Mouse (Mus musculus) hindbrain, embryonic 10.5 days (tissue): ENCODE measurements around the gene Urb2. TPM values are rescaled to one million over a fixed set of nuclear protein-coding genes. Genes with fewer than 3 reads are reported as not detected.
A peak's percentile ranks its signal among the peaks of the same experiment; 100 is the strongest.

ENCODE experiments used
- DNase-seq: peaks from one replicate; pipeline ENCODE4 v3.0.0-alpha.2; 2017; ENCODE audit warnings: low spot score
- H3K27ac ChIP-seq: fragments of 300-500 bp; sonication (generic); 2 replicates; pipeline ENCODE4 v1.5.1; 2016; ENCODE audit warnings: mild to moderate bottlenecking, moderate library complexity
- H3K27me3 ChIP-seq: fragments of 300-500 bp; sonication (generic); 2 replicates; pipeline ENCODE4 v1.6.1; 2016; ENCODE audit warnings: mild to moderate bottlenecking; ENCODE audit not compliant: poor library complexity, insufficient read depth, severe bottlenecking
- H3K36me3 ChIP-seq: fragments of 300-500 bp; sonication (generic); 2 replicates; pipeline ENCODE4 v1.6.1; 2016; ENCODE audit warnings: mild to moderate bottlenecking, moderate library complexity
- H3K4me1 ChIP-seq: fragments of 300-500 bp; sonication (generic); replicated peaks from 2 replicates; pipeline ENCODE4 v1.6.1; 2016; ENCODE audit warnings: mild to moderate bottlenecking
- H3K4me3 ChIP-seq: fragments of 300-500 bp; sonication (generic); 2 replicates; pipeline ENCODE4 v1.5.1; 2016; ENCODE audit warnings: mild to moderate bottlenecking, moderate library complexity
- H3K9me3 ChIP-seq: fragments of 300-500 bp; sonication (generic); 2 replicates; pipeline ENCODE4 v1.6.1; 2016; ENCODE audit warnings: mild to moderate bottlenecking, moderate library complexity
- WGBS: fragments of 180-500 bp; shearing (Covaris S2); methylation state at CpG from one replicate; pipeline ENCODE4 v1.1.7; 2016; 5-methylcytosine and 5-hydroxymethylcytosine counted together
- microRNA counts: library from miRNA; unstranded; fragments of <30 nt; microRNA quantifications from one replicate; lab custom pipeline; 2017
- polyA plus RNA-seq: library from polyadenylated mRNA; unstranded; fragments of >200 nt; fragmentation: Nextera tagmentation; extraction: Ambion mirVana; gene quantifications from 2 replicates; pipeline ENCODE4 v1.2.1, GENCODE M21; 2016

Urb2 gene
- polyA plus RNA-seq, 1 experiment from 2014 or later, result 6.8 TPM

- peak overlapping the region; percentile 72 for H3K27ac ChIP-seq
- WGBS, result 39% methylated on average over 11 of the region's 11 CpGs
Observed at GRCm38 (mm10) chr8:124088092-124088613, 66.8 kb downstream of the Urb2 start.

GRCm38 (mm10) chr8:124089016-124089415 is 67.7 kb downstream of the Urb2 start:
- H3K27me3 ChIP-seq, result no peaks in the 10 kb centered on the region
- no peaks in the 10 kb centered on the region for H3K9me3 ChIP-seq
- DNase-seq, result no peak
- H3K36me3 ChIP-seq, result no peaks in the 10 kb centered on the region
- H3K4me3 ChIP-seq, result no peak overlapping the region
- H3K27ac ChIP-seq, result no peak overlapping the region
- H3K4me1 ChIP-seq, result peaks cover 7% of the 10 kb centered on the region; the same call in 1 of the 2 replicates
- WGBS, result 81% methylated on average over 5 of the region's 5 CpGs

More at GRCm38 (mm10) chr8:124088092-124088613, 66.8 kb downstream of the Urb2 start:
- Histone ChIP-seq H3K9me3 (no peaks in the 10 kb centered on the region), H3K27me3 (no peaks in the 10 kb centered on the region), H3K4me1 (peaks cover 7% of the 10 kb centered on the region; the same call in 1 of the 2 replicates), H3K4me3 (no peak overlapping the region), H3K36me3 (no peaks in the 10 kb centered on the region)
- no peak for DNase-seq

GRCm38 (mm10) chr8:124090473-124090872 is 69.2 kb downstream of the Urb2 start:
- H3K4me3 ChIP-seq, result no peak overlapping the region
- no peak for DNase-seq
- H3K27ac ChIP-seq, result no peak overlapping the region
- H3K4me1 ChIP-seq, result peaks cover 7% of the 10 kb centered on the region; the same call in 1 of the 2 replicates
- 90% methylated on average over 5 of the region's 5 CpGs for WGBS
- H3K27me3 ChIP-seq, result no peaks in the 10 kb centered on the region
- no peaks in the 10 kb centered on the region for H3K9me3 ChIP-seq
- no peaks in the 10 kb centered on the region for H3K36me3 ChIP-seq

MicroRNA genes within 50 kb of the gene (microRNA counts, 519-probe panel; counts per million panel counts)
- microRNA mmu-miR-1967 (lab: Ali Mortazavi, UCI), result 1,255 counts per million, percentile 77 among the panel's probes with 10 or more counts

Other genes with a start within 250 kb of the Urb2 start
- 66.4 and 76.6 TPM in 2 replicates for gene Rab4a, start 215.5 kb upstream of the Urb2 start, polyA plus RNA-seq
- gene Ccsap, start 161.3 kb upstream of the Urb2 start, polyA plus RNA-seq, result 7.3 and 8.4 TPM in 2 replicates
- gene Acta1, start 126.8 kb upstream of the Urb2 start, polyA plus RNA-seq, result 0.48 and 1.3 TPM in 2 replicates
- 44.7 and 52.4 TPM in 2 replicates for gene Nup133, start 72.2 kb upstream of the Urb2 start, polyA plus RNA-seq
- 19.5 and 21.4 TPM in 2 replicates for gene Abcb10, start 38.4 kb upstream of the Urb2 start, polyA plus RNA-seq
- gene Taf5l, start 111 bp upstream of the Urb2 start, polyA plus RNA-seq, result 37.8 and 40.2 TPM in 2 replicates
- gene Galnt2, start 209.9 kb downstream of the Urb2 start, polyA plus RNA-seq, result 42.2 and 56.0 TPM in 2 replicates